Mouse (Mus musculus): Measurements from ENCODE around the gene Cntrob. TPM values are rescaled to one million over a fixed set of nuclear protein-coding genes. Genes with fewer than 3 reads are reported as not detected.
"Not testable (repeated sequence)": the region's sequence is repeated elsewhere in the genome, so short reads cannot be mapped to it uniquely, and the experiment has no call there.

The Cntrob gene
- polyA plus RNA-seq, 1 experiment from 2014 or later: 22.8 TPM

DNA sequence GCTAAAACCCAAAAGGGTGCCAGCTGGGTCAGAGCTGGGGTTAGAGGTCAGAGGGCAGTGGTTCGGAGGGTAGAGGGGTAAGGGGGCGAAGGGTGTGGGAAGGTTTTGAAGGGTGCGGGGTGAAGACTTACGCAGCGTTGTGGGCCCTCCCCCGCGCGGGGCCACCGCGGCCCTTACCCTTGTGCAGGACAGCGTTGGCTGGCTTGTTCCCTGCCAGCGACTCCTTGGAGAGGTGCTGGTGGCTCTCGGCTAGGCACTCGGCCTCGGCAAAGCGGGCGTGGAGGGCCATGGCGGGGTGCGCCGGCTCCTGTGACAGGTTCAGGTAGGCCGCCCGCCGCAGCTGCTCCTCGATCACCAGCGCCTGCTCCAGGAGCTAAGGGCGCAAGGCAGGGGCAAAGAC, 22.9 kb upstream of the Cntrob start:
- no peak for DNase-seq (ENCODE audit: low spot score)

DNA sequence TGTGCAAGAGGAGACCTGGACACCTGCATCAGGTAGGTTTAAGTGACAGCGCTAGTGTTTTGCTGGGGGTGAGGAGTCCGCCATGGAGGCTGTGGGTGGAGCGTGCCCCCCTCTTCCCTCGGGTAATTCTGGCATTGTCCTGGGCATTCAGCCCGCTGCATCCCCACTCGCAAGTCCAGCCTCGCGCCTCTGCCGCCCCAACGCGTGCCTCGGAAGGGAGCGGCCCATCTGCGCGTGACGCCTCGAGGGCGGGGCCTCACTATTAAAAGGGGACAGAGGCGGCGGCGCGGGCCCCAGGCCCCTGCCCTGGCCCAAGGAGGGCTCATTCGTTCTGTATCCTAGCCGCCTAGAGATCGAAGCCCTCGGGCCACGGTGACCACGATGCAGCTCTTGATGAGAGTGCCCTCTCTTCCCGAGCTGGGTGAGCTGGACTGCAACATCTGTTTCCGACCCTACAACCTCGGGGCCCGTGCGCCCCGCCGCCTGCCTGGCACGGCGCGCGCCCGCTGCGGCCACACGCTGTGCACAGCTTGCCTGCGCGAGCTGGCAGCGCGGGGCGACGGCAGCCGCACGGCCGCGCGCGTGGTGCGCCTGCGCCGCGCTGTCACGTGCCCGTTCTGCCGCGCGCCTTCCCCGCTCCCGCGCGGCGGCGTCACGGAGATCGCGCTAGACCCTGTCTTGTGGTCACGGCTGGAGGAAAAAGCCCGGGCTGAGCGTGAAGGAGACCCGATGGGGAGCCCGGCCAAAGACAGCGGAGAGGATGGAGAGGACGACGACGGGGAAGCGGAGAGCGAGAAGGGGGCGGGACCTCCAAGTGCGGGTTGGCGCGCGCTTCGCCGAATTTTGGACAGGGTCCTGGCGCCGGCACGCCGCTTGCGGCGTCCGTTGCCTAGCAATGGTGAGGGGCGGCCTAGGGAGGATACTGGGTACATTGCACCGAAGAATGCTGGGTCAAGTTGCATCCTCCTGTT, 16.9 kb upstream of the Cntrob start, which contains the start of gene Rnf227:
Rnf227 (plus strand) TSS at position 301 of the 971 bp plus-strand sequence.
- DNase-seq (ENCODE audit: low spot score): peak; percentile 84

DNA sequence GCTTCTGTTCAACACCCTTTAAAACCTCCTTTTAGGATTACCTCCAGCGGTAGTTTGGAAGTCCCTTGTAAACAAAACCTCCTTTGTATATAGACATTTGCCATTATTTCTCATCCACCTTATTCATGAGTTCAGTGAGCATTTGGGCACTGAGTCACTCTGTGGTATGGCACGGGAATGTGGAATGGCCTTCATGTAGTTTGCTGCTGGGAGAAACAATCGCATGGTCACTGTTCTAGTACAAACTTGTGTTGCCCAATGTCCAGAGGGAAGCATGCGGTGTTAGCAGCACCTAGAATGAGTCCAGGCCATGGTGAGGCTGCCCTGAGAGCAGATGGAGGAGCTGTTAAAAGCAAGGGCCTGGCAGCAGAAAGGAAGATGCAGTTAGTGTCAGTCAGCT, 11.2 kb upstream of the Cntrob start:
- no peak for DNase-seq (ENCODE audit: low spot score)

DNA sequence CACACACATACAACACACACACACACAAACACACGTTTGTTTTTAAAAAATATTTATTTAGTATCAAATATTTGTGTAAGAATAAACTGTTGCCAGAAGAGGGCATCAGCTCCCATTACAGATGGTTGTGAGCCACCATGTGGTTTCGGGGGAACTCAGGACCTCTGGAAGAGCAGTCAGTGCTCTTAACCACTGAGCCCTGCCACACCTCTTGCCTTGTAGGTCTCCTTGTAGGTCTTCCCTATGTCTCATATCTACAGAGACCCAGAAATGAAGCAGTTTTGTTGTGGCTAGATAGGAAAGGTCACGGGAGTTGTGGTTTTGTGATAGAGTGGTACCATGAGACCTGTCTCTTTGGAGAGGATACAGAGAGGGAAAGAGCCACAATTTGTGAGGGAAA, 10.3 kb upstream of the Cntrob start:
- peak; percentile 12 for DNase-seq (ENCODE audit: low spot score)

DNA sequence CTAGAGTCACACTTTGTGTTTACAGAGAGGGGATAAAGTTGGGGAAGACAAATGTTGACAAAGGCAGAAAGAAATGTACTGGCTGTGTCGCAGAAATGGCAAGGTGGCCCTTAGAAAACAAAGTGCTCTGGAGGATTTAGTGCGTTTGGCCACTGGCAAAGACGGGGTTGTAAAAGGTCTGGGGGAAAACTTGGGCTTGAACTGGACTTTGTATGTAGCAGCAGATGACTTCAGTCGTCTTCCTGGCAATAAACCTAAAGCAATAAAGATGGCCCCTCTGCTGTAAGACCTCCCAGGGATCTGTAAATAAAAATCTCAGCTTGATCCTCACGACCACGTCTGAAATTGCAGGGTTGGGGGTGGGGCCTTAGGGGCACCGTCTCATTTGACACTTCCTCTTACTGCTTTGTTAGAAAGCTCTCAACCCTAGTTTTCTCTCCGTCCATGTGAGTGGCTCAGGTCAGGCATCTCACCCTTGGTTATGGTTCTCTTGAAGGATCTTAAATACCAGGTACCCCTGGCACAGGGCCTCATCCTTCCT, 9.2 kb upstream of the Cntrob start:
- DNase-seq (ENCODE audit: low spot score): no peak

DNA sequence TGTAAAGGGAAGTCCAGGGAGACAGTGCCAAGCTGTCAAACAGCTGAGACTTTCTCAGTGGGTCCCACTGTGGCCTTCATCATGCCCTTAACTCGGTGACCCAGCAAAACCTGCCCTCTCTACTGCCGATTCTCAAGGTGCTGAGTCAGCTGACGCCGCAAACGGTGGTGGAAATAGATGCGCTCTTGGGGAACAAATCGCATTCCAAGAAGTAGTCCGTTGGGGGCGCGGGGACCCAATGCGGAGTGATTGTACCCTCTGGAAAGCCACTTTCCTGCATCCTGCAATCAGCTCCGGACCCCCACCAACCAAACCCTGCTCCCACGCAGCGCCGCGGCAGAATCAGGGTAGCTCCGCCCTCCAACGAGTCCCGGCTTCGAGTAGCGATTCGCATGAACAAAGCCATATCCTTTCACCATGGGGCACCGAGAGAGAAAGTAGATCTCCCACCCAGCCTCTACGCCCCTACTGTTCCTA, 8.4 kb upstream of the Cntrob start:
- DNase-seq (ENCODE audit: low spot score): peak; percentile 76

DNA sequence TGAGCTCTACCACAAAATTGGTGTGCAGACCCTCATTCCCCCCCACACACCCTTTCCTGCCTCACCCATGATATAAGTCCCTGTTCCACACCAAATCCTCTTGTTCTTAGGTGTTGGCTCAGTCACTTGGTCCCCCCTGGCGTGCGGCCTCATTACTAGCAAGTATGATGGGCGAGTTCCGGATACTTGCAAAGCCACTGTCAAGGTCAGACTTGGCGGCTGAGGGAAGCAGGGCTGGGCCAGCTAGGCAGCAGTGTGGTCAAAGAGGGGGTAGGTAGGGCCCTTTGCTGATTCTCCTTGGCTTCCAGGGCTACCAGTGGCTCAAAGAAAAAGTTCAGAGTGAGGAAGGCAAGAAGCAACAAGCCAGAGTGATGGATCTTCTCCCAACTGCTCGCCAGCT, 7.6 kb upstream of the Cntrob start:
- no peak for DNase-seq (ENCODE audit: low spot score)

DNA sequence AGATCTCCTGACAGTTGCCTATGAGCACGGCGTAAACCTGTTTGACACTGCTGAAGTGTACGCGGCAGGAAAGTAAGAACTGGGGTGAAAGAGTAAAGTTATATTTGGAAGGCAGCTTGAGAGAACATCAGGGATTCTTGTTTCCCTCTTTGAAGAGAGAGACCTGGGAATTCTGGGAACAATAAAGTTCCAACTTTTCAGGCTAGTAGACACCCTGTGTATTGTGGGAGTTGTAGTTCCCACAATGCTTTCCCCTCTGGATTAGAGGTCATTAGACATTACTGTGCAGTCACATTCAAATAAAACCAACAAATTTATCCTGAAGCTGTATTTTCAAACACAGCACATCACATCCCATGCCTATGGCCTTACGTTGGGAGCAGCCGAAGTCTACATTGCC, 4.9 kb upstream of the Cntrob start:
- DNase-seq (ENCODE audit: low spot score): no peak

DNA sequence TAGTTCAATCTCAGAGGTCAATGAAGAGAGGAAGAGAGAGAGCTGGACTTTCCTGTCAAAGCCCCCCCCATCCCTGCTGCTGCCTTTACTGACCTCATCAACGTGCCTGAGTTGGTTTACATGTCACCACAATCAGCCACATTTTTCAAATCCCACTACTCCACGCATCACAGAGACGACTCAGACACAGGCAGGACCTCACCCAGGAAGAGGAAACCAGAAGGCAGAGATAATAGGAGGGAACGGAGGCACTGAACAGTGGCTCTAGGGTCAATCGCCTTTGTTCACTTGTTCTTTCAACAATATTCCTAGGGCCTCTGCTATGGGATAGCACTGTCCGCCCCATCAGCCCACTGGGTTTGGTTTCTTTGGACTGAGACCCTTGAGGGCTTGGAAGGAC, 4.1 kb upstream of the Cntrob start:
- no peak for DNase-seq (ENCODE audit: low spot score)

DNA sequence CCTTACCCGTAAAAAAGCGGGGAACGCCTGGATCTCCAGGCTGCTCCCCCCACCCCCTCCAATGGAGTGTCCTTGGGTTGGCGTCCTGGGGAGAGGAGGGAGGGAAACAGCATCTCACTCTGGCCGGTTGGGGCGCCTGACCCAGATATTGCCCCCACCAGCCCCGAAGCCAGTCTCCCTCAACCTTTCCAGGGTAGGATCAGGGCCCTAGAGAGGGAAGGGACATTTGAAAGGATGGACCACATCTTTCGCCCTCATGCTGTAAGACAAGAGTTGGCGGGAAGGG, 3.5 kb upstream of the Cntrob start:
- no peak for DNase-seq (ENCODE audit: low spot score)

DNA sequence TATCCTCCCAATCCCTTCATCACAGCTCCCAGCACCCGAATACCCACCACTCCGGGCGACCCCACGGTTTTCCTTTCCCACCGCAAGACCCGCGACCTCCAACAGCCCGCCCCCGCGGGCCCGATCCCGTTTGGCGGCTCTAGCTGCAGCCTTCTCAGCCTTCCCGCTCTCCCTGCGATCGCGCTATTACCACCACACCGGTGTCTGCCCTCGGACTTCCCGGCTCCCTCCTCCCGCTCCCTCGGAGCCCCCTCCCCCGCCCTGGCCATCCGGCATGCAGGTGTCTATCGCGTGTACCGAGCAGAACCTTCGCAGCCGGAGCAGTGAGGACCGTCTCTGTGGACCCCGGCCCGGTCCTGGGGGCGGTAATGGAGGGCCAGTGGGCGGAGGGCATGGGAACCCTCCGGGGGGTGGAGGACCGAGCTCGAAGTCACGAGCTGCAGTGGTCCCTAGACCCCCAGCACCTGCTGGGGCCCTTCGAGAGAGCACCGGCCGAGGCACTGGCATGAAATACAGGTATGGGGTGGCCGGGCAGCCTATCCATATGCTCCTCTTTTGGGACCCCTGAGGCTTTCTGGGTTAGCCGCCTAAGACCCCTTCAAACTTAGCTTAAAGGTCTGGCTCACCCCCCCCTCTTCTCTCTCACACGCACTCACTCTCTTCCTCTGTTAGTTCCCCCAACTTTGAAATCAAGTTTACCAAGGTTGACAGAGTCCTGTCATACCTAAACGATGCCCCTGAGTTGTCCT, 3.0 kb upstream of the Cntrob start:
- peak; percentile 38 for DNase-seq (ENCODE audit: low spot score)

DNA sequence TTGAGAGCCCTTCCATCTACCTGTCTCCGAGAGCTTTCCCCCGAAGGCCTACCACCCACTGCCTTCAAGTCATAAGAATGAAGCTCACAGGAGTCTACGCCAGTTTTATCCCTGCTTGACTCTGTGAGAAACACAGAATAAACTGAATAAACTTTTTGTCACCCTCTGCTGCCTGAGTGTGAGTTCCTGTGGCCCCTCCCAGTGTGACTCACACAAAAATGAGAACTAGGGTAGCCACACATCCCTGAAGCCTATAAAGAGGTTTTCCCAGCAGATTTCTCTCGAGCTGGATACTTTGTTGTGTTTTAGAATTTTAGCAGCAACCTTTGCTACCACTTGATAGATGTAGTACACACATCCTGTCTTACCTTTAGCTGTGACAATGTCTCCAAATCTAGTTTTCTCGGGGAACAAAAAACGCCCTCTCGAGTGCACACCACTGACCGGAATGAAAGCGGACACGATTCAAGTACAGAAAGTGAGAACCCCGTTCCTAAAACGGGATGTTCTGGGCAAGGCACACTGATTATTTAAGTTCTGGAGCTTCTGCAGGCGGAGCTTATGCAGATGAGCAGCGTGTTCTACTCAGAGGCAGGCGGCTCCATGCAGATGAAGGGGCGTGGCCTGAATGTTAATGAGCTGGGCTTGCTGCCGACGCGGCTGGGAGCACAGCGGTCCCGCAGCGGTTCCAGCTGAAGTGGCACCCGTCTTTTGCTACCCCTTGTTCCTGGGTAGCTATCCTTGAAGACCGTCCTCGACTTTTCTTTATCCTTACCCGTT, 2.2 kb upstream of the Cntrob start, which contains the start of gene Kcnab3:
Kcnab3 (plus strand) TSS at position 631 of the 780 bp plus-strand sequence.
- DNase-seq (ENCODE audit: low spot score): peak; percentile 93

DNA sequence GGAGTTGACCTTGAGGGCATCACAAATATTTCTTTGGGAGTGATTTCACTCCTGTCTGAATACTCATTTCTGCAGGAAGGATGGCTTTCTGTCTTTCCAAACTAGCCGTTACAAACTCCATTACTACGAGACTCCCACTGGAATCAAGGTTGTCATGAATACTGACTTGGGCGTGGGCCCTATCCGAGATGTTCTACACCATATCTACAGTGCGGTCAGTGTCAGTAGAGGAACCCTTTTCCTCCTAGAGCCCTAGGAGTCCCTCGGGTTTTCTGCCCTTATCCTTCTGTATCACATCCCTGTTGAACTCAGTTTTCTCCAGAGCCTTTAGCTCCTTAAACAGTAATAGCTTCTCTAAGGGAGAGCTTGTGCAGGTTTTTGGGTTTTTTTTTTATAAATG, 1.2 kb upstream of the Cntrob start:
- no peak for DNase-seq (ENCODE audit: low spot score)

DNA sequence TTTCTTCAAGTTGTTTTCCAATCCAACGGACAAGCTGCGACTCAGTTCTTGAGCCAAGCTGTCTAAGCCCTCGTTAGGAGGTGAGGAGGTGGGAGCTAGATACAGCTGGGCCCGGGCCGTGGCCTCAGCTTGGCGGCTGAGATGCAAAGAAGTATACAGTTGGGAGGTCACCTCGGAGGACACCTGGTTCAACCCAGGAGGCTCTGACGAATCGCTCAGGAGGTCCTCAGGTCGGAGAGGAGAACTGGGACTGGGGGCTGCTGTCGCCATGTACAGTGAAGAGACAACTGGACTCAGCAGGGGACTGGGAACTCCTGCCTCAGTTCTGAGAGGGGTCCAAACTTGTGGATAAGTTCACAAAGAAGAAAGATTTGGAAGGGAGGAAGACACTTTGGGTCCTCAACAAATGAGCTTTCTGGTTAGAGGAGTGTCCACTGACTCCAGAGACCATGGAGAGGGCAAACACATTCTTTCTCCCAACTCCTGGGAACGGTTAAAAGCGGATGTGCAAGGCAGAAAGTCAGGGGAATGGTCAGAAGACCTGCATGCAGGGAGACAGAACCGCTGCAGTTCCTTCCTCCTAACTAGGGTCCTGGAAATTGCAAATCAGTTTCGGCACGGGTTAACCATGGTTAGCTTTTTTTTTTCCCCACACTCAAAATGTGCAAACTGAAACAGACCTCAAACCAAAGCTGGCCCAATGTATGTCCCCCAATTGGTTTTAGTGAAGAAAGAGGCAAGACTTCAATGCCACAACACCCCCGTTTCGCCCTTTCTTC, 693 bp downstream of the Cntrob start:
- DNase-seq (ENCODE audit: low spot score): peak; percentile 21

DNA sequence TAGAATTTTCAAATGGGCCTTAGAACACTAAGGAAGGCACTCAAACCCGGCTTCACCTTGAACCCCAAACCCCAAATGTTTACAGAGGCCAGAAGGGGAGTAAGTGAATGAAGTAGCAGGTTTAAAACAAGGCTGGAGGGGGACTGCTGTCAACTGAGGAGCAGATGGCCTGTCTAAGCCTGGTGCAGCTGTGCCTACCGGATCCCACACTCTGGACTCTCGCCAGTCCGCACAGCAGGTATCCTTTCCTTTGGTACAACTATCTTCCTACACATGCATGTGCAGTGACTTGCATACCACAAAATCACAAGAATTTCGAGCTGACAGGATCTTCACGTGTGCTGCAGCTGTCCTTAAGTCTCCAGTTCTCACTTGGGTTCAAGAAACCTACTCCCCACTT, 1.6 kb downstream of the Cntrob start:
- peak; percentile 13 for DNase-seq (ENCODE audit: low spot score)

DNA sequence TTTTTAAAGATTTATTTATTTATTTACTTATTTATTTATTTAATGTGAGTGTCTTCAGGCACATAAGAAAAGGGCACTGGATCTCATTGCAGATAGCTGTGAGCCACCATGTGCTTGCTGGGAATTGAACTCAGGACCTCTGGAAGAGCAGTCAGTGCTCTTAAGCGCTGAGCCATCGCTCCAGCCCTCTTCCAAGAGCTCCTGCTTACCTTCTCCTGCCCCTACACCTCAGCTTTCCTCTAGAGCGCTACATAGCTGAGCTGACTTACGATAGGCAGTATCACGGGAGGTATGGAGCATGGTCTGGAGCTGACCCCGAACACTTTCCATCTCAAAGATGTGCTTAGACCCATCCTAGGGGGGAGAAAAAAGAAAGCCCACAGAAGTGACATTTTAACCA, 2.0 kb downstream of the Cntrob start:
- no peak for DNase-seq (ENCODE audit: low spot score)

DNA sequence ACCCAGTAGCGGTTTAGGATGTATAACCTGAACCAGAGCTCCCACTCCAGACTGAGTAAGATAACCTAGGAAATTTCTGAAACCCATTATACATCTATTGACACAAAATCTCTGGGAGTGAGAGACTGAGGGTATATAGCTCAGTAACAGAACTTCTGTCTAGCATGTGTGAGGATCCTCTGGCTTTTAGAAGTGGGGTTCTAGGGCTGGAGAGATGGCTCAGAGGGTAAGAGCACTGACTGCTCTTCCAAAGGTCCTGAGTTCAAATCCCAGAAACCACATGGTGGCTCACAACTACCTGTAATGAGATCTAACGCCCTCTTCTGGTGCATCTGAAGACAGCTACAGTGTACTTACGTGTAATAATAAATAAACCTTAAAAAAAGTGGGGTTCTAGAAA, 5.6 kb downstream of the Cntrob start:
- DNase-seq (ENCODE audit: low spot score): not testable (repeated sequence)

DNA sequence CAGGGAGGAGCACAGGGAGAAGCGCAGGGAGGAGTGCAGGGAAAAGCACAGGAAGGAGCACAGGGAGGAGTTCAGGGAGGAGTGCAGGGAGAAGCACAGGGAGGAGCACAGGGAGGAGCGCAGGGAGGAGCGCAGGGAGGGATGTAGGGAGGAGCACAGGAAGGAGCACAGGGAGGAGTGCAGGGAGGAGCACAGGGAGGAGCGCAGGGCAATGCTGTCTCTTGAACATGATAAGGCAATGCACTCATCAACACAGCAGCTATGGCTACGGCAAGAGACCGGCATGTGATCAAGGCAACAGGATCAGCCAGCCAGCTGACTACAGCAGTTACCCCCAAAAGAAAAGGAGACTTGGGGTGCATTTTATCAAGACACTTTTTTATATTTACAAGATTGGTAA, 7.2 kb downstream of the Cntrob start:
- no peak for DNase-seq (ENCODE audit: low spot score)

DNA sequence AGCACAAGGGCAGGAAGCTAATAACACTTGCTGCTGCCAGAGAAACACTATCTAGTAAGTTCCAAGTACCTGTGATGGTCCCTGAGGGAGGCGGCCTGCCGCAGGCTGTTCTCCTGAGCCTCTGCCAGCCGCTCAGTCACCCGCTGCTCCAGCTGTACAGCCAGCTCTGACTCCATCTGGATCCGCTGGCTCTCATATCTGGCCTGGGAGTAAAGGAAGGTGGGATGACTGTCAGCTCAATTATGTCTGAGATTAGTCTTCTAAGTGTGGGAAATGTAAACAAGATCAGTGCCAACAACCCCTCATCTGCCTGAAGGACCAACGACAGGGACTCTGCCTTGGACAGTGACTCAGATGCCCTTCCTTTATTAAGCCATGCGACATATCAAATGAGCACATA, 12.3 kb downstream of the Cntrob start:
- DNase-seq (ENCODE audit: low spot score): no peak

DNA sequence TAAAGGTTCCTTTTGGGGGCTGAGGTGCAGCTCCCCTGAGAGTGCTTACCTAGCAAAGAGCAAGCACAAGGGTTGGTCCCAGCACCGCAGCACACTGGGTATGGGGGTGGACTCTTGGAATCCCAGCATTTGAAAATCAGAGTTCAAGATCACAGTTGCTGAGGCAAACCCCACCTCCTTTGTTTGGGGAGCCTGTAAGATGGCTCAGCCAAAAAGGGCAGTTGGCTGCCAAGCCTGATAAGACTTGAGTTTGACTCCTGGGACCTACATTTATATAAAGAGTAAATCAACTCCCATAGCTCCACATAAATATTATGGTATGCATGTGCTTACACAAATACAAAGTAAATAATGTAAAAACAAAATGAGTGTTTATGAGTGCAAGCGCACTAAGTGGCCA, 17.5 kb downstream of the Cntrob start:
- no peak for DNase-seq (ENCODE audit: low spot score)

DNA sequence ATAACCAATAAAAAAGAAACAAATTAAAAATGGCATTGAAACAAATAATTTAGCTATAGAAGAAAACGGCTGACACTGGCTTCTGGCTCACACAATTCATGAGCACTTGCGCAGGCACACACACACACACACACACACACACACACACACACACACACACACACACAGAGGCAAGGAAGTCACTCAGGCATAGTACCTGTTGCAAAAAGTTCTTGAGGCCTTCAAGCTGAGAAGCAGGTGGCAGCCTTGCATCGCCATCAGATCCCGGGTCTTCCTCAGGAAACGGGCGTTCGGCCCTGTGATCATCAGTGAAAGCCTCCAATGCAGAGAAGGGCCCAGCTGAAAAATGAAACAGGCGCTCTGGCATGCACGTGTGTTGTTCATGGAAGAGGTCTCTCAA, 18.3 kb downstream of the Cntrob start:
- no peak for DNase-seq (ENCODE audit: low spot score)

All from thymus, postnatal 0 days (tissue).